Mouse (Mus musculus) megakaryocyte, embryonic 14.5 days (primary cell): ENCODE data around the gene Rad18. TPM values are rescaled to one million over a fixed set of nuclear protein-coding genes. Genes with fewer than 3 reads are reported as not detected.

Experiments
- H3K27me3 ChIP-seq: replicated peaks from 2 replicates; pipeline ENCODE3; 2012; ENCODE audit warnings: inconsistent platforms
- H3K36me3 ChIP-seq: replicated peaks from 2 replicates; pipeline ENCODE3; 2012; ENCODE audit warnings: low read length, inconsistent platforms, mixed read lengths
- H3K4me1 ChIP-seq: 2 replicates; pipeline ENCODE4 v1.6.1; 2012; ENCODE audit warnings: inconsistent platforms
- H3K4me3 ChIP-seq: replicated peaks from 2 replicates; pipeline ENCODE3; 2012; ENCODE audit warnings: moderate library complexity, mild to moderate bottlenecking, inconsistent platforms
- H3K9me3 ChIP-seq: 2 replicates; pipeline ENCODE4 v1.6.1; 2012; ENCODE audit warnings: inconsistent platforms
- FLI1 ChIP-seq: IDR thresholded peaks from 2 replicates; pipeline ENCODE4 v1.6.1; 2012; ENCODE audit warnings: low read length, inconsistent platforms, mixed read lengths
- GATA1 ChIP-seq: IDR thresholded peaks from 3 replicates; pipeline ENCODE4 v1.6.1; 2012; ENCODE audit warnings: mixed read lengths, low read length, inconsistent platforms, borderline replicate concordance
- polyA plus RNA-seq: library from polyadenylated mRNA; stranded (reverse); fragments of >175 nt; gene quantifications from 2 replicates; pipeline ENCODE4 v1.2.3, GENCODE M21; 2012; ENCODE audit warnings: low replicate concordance; ENCODE audit not compliant: insufficient read depth

The Rad18 gene
- polyA plus RNA-seq, 1 experiment = 1.6 TPM

DNA sequence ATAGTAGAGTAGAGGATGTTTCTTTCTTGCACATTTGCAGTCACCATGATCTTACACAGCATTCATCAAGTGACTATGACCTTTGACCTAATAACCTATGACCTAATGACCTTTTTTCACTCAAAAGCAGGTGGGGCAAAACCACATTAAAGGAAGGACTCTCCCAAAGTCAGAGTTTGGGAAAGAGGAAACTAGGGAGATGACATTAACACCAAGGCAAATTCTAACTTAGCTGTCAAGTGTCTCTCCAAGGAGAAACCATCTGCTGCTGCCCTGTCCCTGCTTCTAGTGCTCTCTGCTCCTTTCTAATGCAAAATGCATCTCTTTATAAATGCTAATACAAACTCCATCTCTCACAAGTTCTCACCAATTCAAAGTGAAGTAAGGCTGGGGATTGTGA lies 92.6 kb downstream of the Rad18 start:
- TF ChIP-seq GATA1 = no peak
- no peak for TF ChIP-seq FLI1
- Histone ChIP-seq H3K4me1 (no peaks in the 10 kb centered on the region), H3K27me3 (peaks cover 3% of the 10 kb centered on the region), H3K36me3 (no peaks in the 10 kb centered on the region), H3K4me3 (no peak overlapping the region), H3K9me3 (no peaks in the 10 kb centered on the region)

DNA sequence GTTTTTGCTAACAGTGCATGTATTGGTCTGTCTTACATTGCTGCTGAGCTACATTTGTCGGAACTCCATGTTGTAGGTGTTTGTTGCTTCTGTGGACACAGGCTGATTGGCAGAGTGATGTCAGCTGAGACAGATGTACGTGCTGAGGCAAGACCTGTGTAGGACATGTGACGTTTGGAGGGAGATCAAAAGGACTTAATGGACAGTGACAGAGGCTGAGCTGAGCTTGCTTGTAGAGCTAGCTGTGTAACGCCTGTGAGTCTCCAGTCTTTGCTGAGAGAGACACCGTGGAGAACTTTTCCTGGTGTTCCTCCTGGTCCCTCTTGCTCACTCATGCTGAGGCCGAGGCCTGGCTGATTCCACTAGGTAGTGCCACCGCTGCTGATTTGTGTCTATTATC lies 101.5 kb downstream of the Rad18 start:
- peaks cover 1% of the 10 kb centered on the region for H3K27me3 ChIP-seq

DNA sequence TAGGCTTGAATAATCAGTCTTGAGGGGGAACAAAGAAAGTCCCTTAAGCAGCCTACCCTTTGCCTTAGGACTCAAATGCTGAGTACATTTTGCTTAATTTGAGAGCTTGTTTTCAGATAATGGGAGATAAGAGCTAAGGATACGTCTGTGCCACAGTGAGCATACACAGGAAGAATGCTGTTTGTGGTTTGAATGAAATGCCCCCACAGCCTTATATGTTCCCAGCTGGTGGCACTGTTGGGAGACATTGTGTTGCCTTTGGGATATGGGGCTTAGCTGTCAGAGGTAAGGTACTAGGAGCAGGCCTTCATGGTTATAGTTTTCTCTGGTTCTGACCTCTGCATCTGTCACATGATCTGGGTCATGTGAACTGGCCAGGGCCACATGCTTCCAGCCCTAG lies 108.6 kb downstream of the Rad18 start:
- no peak overlapping the region for H3K4me3 ChIP-seq
- peaks cover 13% of the 10 kb centered on the region for H3K4me1 ChIP-seq
- no peaks in the 10 kb centered on the region for H3K9me3 ChIP-seq
- no peaks in the 10 kb centered on the region for H3K36me3 ChIP-seq
- TF ChIP-seq GATA1 = no peak
- TF ChIP-seq FLI1 = no peak
- no peaks in the 10 kb centered on the region for H3K27me3 ChIP-seq

More for the DNA sequence above, 101.5 kb downstream of the Rad18 start:
- H3K36me3 ChIP-seq = no peaks in the 10 kb centered on the region
- no peaks in the 10 kb centered on the region for H3K4me1 ChIP-seq
- no peak overlapping the region for H3K4me3 ChIP-seq
- peaks cover 5% of the 10 kb centered on the region; the same call in 1 of the 2 replicates for H3K9me3 ChIP-seq
- TF ChIP-seq FLI1 = no peak

DNA sequence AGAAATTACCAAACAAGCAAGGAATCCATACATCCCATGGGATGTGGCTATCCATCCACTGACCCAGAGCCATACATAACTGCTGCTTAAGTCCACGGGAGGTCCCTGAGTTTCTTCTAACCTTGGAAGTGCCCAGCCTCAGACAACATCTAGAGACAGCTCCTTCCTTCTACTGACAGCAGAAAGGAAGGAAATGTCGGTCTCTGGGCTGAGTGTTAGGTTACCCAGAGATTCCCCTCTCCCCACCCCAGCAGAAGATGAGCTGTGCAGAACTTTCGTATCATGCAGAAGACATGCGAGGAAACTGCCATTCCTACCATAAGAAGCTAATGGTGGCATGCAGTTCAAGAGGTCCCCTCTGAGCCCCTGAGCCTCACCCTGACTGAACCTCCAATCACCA lies 109.5 kb downstream of the Rad18 start:
- no peak overlapping the region for H3K4me3 ChIP-seq
- no peaks in the 10 kb centered on the region for H3K9me3 ChIP-seq
- H3K36me3 ChIP-seq = no peaks in the 10 kb centered on the region
- TF ChIP-seq FLI1 (no peak), GATA1 (no peak)
- H3K27me3 ChIP-seq = no peaks in the 10 kb centered on the region
- peaks cover 13% of the 10 kb centered on the region for H3K4me1 ChIP-seq

DNA sequence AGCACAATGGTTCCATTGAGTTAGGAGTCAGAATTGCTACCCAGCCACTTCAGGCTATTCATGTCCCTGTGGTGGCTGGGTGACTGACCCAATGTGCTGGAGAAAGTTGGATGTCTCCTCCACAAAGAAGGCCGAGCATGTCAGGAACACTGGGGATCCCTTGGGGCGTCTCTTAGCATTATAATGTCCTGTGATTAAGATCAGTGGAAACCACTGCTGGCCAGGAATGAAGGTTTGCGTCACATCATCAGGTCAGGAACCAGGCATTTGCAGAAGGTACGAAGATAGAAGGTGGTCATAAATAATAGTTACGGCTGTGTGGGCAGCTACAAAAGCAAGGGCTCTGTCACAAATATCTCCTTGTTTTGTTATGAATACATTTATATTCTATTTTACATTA lies 111.5 kb downstream of the Rad18 start:
- Histone ChIP-seq H3K4me1 (peaks cover 13% of the 10 kb centered on the region), H3K9me3 (no peaks in the 10 kb centered on the region), H3K27me3 (no peaks in the 10 kb centered on the region), H3K4me3 (no peak overlapping the region), H3K36me3 (no peaks in the 10 kb centered on the region)
- TF ChIP-seq FLI1 = no peak

DNA sequence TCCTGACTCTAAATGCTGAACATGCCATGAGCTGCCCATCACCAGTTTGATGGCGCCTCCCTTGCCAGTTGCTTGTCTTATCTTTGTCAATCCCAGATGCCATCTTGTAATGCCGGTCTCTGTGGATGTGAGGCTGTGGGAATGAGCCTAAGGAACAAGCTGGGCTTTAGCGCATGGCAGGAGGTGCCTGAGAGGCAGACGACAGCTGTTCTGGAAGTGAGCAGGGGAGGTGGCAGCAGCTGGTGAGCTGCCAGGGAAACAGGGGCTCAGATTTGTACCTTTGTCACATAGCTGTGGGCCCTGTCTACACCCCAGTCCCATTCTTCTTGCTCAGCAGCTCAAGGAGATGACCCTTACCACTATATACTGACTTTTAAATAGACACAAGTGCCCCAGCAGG lies 114.5 kb downstream of the Rad18 start:
- Histone ChIP-seq H3K36me3 (no peaks in the 10 kb centered on the region), H3K4me1 (peaks cover 5% of the 10 kb centered on the region), H3K9me3 (no peaks in the 10 kb centered on the region), H3K4me3 (no peak overlapping the region), H3K27me3 (peaks cover 2% of the 10 kb centered on the region)
- TF ChIP-seq FLI1 (no peak), GATA1 (no peak)

DNA sequence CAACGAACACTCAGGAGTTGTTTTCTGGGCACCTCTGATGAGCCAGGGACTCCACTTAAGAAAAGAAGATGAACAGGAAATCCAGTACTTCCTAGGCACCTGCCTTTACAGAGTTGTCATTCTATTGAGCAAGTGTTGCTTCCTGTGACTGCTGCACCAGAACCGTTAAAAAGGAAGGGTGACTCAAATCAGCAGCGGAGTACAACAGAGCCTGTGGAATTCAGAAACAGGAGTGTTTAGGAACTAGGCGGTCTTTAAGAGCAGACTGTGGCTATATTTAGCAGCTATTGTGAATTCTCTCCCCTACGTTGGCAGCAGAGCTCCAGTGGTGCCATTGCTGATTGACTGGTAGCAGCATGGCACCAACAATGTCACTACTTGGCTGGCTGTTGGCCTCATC lies 119.3 kb downstream of the Rad18 start:
- Histone ChIP-seq H3K4me3 (no peak overlapping the region), H3K27me3 (peaks cover 5% of the 10 kb centered on the region), H3K9me3 (peaks cover 5% of the 10 kb centered on the region), H3K4me1 (peaks cover 3% of the 10 kb centered on the region; the same call in 1 of the 2 replicates), H3K36me3 (no peaks in the 10 kb centered on the region)
- TF ChIP-seq FLI1 (no peak), GATA1 (no peak)

DNA sequence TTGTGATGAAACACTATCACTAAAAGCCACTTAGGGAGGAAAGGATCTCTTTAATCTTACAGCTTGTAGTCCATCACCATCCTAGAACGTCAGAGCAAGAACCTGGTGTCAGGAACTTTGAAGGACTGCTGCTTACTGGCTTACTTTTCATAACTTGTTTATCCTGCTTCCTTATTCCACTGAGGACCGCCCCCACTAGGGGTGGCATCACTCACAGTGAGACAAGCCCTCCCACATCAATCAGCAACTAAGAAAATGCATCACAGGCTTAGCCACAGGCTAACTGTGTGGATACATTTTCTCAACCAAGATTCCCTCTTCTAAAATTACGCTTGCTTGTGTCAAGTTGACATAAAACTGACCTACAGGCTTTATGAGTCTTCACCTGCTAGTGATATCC lies 121.9 kb downstream of the Rad18 start:
- no peak overlapping the region for H3K4me3 ChIP-seq
- peaks cover 3% of the 10 kb centered on the region; the same call in 1 of the 2 replicates for H3K4me1 ChIP-seq
- peaks cover 5% of the 10 kb centered on the region for H3K9me3 ChIP-seq
- peaks cover 5% of the 10 kb centered on the region for H3K27me3 ChIP-seq
- H3K36me3 ChIP-seq = no peaks in the 10 kb centered on the region
- TF ChIP-seq GATA1 (no peak), FLI1 (no peak)

DNA sequence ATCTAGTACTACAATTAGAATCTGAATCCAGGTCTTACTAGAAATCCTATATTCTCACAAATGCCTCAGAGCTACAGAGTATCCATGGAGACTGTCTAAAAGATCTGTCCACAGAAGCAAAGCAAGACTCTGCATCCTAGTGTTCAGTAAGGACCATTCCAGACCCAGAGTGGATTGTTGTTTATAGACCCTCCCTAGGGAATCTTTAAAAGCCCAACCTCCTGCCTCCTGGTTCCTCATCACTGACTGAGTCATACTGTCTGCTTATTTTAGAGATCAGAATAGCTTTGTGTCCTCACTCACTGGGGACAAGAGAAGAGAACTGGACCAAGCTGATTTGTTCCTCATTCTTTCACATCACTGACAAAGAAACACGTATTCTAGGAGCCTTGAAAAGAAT lies 126.1 kb downstream of the Rad18 start:
- H3K4me1 ChIP-seq = no peaks in the 10 kb centered on the region
- H3K9me3 ChIP-seq = peaks cover 5% of the 10 kb centered on the region
- no peaks in the 10 kb centered on the region for H3K36me3 ChIP-seq
- H3K27me3 ChIP-seq = peaks cover 6% of the 10 kb centered on the region
- TF ChIP-seq GATA1 (no peak), FLI1 (no peak)
- H3K4me3 ChIP-seq = no peak overlapping the region

Other genes with a start within 250 kb of the Rad18 start
- gene Cav3, start 237.2 kb downstream of the Rad18 start, polyA plus RNA-seq = not detected in 2 replicates
- gene Oxtr, start 206.7 kb downstream of the Rad18 start, polyA plus RNA-seq = 0.15 TPM in 1 of 2 replicates, not detected in the other